Mouse (Mus musculus): Measurements from ENCODE around the gene Fam90a1a. TPM values are rescaled to one million over a fixed set of nuclear protein-coding genes. Genes with fewer than 3 reads are reported as not detected.
"Not testable (repeated sequence)": the region's sequence is repeated elsewhere in the genome, so short reads cannot be mapped to it uniquely, and the experiment has no call there.

Fam90a1a gene
- total RNA-seq (2014; fragmentation: Nextera tagmentation) (not detected in 2 replicates), total RNA-seq (2017) (not detected in 2 replicates)

DNA sequence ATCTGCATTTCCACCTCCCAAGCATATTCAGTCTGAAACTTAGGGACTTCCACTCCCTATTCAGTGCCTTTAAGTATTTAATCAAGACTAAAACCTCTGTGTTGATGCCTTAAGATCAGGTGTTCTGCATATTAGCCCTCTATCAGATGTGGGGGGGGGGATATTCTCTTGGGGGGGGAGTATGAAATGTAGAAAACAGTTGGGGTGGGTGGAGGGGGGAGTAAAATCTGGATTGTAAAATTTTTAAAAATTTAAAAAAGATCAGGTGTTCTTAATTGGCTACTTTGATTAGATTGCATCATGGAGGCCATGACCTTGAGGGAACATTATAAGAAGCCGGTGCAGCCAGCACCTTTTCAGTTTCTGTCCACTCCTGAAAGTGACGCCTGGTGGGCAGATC lies at the start of gene Fam90a1a:
Gene Fam90a1a, plus strand, starts transcription at position 301 of the 400 bp plus-strand sequence.
- no peak for ATAC-seq (replicated peaks; ENCODE audit: low FRiP score, low TSS enrichment, poor library complexity, severe bottlenecking)

DNA sequence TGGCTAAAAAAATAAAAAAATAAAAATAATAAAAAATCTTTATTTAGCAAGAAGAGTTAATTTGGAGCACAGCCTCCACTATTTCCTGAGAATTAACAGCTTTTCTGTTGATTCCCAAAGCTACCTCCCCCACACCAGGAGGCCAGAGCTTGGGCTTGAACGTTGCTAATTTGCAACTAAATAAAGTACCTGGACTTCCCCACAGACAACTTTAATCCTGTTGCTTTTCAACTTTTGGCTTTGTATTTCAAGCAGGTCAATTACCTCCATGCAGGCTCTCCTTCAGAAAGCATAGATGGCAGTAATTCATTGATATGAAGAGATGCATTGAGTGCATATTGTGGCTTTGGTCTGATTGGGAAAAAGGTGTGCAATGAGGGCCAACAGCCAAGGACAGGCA lies 46.6 kb upstream of the Fam90a1a start:
- no peak for ATAC-seq (replicated peaks; ENCODE audit: low FRiP score, low TSS enrichment, poor library complexity, severe bottlenecking)

DNA sequence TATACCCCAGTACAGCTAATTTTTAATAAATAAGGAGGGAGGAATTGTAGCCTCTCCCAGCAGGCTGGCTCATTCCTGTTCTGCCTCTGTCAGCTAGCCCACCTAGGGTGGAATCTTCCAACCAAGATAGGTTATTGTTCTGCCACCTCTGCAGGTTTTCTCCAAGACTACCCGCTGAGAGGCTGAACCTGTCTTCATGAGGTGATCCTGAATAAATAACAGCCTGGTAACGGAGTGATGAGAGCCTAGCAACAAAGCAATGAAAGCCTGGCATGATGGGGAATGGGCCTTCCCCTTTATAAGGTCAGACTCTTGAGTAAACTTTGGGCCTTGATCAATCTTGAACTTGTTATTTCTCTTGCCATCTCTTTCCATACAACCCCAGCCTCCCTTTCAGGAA lies 46.0 kb upstream of the Fam90a1a start:
- no peak for ATAC-seq (replicated peaks; ENCODE audit: low FRiP score, low TSS enrichment, poor library complexity, severe bottlenecking)

DNA sequence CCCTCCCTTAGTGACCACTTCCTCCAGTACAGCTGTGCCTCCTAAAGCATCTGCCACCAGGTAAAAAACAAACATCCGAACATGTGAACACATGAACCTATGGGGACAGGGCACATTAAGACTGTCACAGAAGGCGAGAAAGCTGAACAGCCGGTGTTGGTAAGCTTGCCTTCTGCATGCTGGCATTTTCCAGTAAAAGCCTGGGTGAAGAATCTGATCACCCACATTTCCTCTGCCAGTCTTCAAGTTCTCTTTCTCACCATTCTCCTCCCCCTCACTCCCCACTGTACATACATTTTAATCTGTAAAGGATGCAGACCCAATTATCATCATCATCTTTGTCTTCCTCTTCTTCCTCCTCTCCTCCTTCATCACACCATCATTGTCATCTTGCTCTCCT lies 42.9 kb upstream of the Fam90a1a start:
- no peak for ATAC-seq (replicated peaks; ENCODE audit: low FRiP score, low TSS enrichment, poor library complexity, severe bottlenecking)

DNA sequence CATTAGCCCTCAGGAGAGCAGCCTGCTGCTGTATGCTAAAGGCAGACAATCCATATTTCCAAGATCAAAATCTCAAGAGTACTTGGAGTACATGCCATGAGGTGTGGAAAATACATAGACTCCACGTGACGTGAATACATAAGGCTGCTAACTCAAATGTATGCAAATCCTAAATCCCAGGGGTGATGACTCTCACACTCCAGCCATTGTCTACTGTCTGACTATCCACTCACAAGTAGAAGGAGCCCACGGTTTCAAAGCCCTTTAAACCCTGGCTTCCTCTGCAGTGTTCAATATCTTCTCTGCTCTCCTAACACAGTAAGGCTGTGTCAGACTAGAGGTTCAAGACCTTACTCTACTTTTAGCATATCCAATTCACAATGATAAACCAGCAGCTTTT lies 27.8 kb upstream of the Fam90a1a start:
- not testable (repeated sequence) for ATAC-seq (replicated peaks; ENCODE audit: low FRiP score, low TSS enrichment, poor library complexity, severe bottlenecking)

DNA sequence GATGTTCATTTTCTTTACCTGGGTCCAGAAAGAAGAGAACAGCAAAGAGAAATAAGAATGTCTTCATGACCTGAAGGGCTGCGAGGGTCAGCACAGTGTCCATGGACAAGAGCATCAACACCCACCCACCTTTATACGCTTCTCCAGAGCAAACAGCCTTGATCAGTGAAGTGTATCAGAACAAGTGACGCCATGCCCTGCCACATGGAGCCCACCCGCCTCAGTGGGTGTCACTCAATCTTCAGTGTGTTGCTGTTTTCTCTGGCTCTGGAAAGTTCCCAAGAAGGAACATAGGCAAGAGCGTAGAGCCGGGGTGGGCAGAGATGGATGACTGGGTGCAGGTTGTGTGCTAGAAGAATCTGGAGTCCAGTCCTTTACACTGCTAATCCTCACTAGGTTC lies 25.9 kb upstream of the Fam90a1a start, which contains the start of gene Defb15:
Gene Defb15, minus strand, starts transcription at position 101 of the 400 bp plus-strand sequence.
- ATAC-seq (replicated peaks; ENCODE audit: low FRiP score, low TSS enrichment, poor library complexity, severe bottlenecking) = no peak

DNA sequence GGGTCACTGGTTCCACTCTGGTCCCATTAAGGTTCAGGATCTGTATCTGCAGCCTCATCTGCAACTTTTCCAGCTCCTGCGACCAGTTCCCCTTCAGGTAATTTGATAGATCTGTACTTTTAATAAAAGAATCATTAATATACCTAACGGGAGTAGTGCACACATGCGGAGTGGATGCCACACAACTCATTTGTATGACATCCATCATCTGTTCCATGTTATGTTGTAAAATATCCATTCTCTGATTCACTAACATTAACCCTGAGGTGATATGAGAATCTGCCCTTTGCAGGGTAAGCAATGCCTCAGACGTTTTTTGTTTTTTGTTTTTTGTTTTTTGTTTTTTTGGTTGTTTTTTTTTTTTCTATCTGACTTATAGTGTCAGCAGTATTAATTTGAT lies 20.5 kb upstream of the Fam90a1a start, which contains the start of gene Defb35:
Gene Defb35, plus strand, starts transcription at position 301 of the 400 bp plus-strand sequence.
- ATAC-seq (replicated peaks; ENCODE audit: low FRiP score, low TSS enrichment, poor library complexity, severe bottlenecking) = not testable (repeated sequence)

DNA sequence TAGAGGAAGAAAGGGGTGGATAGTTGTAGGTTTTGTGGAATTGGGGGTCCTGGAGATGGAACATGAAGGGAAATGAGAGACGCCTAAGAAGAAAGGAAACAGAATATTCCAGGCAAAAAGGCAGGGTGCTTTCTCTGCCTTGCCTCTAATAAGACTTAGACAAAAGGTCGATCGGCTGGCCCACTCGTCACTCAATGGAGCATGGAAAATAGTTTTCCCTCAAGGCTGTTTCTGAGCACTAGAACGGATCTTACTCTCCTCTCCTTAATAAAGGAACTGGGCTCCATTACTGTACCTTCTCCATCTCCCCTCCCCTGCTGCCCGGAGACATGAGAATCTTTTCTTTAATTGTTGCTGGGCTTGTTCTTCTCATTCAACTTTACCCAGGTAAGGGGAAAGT lies 12.1 kb upstream of the Fam90a1a start, which contains the start of gene Defb13:
Gene Defb13, plus strand, starts transcription at position 301 of the 400 bp plus-strand sequence.
- no peak for ATAC-seq (replicated peaks; ENCODE audit: low FRiP score, low TSS enrichment, poor library complexity, severe bottlenecking)

DNA sequence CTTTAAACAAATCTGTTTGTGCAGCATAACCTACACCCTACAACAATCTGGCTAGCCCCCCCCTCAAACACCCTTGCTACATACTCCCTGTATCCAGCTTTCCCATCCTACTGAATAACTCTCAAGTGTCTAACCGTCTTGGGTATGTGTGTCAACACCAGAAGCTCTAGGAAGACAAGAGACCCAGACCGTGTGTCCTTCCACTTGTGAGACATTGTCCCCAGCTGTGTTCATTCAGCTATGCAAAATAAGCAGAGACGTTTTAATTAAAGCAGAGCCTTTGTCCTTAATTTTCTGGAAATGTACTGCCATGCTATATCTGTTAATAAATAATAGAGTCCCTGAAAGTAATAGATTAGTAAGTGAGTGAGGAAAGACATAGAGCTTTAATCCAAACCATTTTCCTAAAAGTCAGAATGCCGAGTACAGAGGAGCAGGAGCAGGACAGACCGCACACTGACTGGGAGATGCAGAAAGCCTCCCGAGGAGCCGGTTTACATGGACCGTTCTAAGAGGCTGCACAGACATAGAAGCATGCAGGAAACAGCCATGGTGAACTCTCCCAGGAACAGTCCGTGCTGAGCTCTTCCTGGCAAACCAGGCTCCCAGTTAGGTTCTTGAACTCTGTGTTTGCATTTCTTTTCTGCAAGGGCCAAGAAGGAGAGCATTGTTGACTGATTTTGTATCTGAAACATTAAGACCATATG lies 11.1 kb upstream of the Fam90a1a start:
- ATAC-seq (replicated peaks; ENCODE audit: low FRiP score, low TSS enrichment, poor library complexity, severe bottlenecking) = no peak

DNA sequence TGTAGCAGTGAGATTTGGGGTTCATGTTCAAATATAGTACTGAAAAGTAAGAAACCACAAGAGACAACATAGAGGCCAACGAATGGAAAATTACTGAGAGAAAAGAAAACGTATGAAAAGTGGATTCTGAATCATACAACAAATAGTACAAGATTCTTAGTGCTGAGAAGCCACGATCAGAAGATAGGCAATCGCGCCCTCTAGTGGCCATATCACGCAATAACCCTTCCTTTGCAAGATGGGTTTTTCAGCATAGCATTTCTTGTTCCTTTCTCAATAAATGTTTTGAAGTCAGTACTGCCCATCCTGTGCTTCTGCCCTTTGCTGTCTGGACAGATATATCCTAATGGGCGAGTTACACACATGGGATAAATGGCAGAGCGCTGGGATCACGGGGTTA lies 3.2 kb upstream of the Fam90a1a start:
- peak; percentile 61; the same call in 1 of the 2 replicates for ATAC-seq (replicated peaks; ENCODE audit: low FRiP score, low TSS enrichment, poor library complexity, severe bottlenecking)

DNA sequence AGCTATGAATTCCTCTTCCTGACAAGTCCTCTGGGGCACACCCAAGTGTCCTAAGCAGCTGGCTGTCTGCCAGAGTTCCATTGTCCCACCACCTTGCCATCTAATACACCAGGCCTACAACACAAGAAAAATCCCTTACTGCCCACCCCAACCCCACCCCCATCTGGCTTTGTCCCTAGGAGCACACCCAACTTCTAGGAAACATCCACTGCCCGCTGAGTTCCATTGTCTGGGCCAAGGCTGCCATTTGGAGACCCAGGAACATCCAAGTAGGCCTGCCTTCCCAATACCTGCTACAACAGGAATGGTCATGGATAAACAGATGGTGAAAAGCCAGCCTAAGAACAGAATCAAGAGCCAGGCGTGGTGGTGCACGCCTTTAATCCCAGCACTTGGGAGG lies 2.2 kb upstream of the Fam90a1a start:
- ATAC-seq (replicated peaks; ENCODE audit: low FRiP score, low TSS enrichment, poor library complexity, severe bottlenecking) = no peak

DNA sequence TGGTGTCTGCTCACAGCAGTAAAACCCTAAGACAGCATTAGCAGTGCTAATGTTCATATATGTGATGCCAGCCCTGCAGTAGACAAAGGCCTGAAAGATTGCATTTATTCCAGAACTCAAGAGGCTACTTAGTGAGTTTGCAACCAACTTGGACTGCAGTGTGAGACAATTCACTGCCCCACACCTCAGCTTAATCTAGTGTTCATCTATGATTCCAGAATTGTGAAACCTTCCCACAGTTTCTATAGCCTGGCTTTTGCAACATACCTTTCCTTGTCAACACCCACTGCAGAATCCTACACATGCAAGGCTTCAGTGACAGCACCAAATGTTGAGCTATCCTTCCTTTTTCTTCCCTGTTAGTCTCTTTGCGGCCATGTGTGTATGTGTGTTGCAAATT lies 8.1 kb downstream of the Fam90a1a start:
- no peak for ATAC-seq (replicated peaks; ENCODE audit: low FRiP score, low TSS enrichment, poor library complexity, severe bottlenecking)

DNA sequence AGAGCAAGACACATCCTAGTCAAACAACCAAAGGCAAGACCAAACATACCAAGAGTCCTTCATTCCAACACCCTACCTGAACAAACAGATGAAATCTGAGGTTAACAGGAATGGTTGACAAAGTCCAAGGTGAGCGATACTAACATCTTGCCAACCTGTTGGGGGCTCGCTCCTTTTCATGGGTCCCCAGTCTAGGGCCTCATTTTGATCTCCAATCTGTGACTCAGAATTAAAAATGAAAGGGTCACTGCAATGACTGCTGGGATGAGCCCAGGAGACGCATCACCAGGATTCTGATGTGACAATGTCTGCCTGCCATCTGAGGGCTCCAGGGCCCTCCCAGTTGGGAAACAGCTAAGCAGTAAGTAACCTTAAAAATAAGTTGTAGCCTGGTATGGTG lies 11.0 kb downstream of the Fam90a1a start, which contains the start of gene Ccdc70:
Gene Ccdc70, plus strand, starts transcription at position 301 of the 400 bp plus-strand sequence.
- ATAC-seq (replicated peaks; ENCODE audit: low FRiP score, low TSS enrichment, poor library complexity, severe bottlenecking) = no peak

DNA sequence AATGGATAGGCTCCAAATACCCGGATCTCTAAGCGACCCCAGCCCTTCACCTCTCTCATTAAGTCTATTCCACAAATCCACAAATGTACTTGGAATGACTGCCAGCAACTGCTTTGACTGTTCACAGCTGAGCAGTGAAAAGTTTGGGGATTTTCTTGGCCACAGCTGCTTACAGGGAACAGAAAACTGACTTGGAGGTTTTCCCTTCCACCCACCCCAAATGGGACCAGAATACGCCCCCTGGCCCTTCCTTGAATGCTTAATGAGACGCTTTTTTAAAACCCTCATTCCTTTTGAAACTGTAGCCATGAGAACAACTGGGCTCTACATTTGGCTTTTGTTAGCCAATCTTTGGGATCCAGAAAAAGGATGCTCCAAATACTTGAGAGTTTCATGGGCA lies 19.7 kb downstream of the Fam90a1a start:
- ATAC-seq (replicated peaks; ENCODE audit: low FRiP score, low TSS enrichment, poor library complexity, severe bottlenecking) = no peak

DNA sequence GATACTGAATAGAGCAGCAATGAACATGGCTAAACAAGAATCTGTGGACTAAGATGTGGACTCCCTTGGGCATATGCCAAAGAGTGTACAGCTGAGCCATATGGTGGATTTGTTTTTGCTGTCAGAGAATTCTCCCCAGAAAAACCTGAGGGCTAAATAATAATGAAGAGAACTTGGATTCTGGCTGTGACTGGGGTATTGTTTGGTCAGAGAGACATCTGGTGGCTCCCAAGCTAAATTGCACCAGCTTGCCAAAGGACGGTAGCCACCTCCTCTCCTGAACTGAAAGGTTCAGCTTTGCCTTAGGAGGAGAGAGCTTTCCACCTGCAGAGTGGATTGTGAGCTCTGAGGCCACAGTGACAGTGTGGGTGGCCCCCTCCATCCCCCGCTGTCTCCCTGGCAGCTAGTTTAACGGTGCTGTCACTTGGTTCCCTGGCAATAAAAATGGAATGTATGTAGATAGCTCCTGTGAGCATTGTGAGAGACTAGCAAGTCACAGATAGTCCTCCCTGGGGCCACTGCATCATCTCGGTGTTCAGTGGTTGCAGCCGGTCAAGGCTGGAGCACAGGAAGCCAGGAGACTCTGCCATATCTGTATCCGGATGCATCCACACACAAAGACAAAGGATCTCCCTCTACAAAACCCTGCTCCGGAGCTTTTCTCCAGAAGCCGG lies 23.3 kb downstream of the Fam90a1a start:
- ATAC-seq (replicated peaks; ENCODE audit: low FRiP score, low TSS enrichment, poor library complexity, severe bottlenecking) = no peak

DNA sequence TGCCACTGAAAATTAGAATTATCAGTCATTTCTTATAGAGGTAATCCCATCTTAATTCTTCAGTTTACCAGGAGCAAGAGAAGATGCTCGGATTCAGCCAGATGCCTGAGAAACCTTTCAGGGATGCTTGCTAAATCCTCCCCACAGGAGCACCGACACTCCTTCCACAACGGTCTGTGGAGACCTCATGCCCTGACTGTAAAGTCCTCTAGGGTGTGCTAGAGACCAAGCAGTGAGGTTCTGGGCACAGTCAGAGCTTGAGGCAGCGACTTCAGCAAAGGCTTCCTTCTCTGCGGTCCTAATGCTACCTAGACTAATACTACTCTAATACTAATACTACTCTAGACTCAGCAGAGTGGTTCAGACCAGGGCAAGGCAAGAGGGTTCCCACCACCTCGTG lies 33.7 kb downstream of the Fam90a1a start:
- ATAC-seq (replicated peaks; ENCODE audit: low FRiP score, low TSS enrichment, poor library complexity, severe bottlenecking) = peak; percentile 83

DNA sequence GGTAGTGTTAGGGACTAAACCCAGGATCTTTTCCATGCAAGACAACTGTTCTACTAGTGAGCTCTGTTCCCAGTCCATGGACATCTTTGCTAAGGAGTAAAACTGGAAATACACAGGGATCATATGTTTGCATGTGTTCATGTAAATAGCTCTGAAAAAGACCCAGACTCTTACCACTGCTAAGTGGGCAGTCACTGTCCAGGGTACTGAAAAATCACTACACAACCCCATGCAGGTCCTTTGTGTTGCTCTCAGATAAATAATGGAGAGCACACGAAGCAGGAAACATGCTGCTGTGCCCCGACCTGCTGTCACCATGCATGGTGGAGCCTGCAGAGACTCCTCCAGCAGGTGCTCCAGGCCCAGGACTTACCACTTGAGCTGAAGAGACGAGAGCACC lies 36.7 kb downstream of the Fam90a1a start:
- no peak for ATAC-seq (replicated peaks; ENCODE audit: low FRiP score, low TSS enrichment, poor library complexity, severe bottlenecking)

DNA sequence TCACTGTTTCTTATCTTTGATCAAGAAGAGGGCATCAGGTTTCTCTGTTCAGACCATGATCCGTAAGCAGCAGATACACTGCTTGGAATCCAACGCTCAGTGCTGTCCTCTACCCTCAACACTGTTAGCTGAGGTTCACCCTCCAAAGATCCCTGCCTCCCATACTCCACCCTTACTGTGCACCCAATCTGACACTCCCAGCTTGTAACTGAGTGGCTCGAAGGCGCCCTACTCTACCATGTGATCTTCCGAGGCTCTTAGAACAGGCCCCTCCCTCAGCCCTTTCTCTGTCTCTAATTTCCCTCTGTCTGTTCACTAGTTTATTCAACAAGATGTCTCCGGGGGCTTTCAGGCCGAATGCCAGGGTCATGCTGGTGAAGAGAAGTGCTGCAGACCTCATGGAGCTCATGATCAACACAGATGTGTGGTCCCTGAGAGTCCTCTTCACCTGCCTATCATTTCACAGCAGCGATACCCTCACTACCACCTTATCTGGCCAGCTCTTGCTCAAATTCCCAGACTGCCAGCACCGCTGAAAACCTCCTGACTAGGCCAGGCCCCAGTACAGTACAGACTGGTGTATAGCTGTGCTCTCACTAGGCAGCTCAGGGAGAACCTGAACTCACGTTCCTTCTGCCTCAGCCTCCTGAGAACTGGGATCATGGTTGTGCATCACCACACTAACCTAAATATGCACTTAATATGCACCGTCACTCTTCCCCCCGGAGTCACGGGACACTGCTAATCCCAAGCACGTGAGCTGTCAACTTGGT lies 46.4 kb downstream of the Fam90a1a start:
- peak; percentile 48; the same call in 1 of the 2 replicates for ATAC-seq (replicated peaks; ENCODE audit: low FRiP score, low TSS enrichment, poor library complexity, severe bottlenecking)

DNA sequence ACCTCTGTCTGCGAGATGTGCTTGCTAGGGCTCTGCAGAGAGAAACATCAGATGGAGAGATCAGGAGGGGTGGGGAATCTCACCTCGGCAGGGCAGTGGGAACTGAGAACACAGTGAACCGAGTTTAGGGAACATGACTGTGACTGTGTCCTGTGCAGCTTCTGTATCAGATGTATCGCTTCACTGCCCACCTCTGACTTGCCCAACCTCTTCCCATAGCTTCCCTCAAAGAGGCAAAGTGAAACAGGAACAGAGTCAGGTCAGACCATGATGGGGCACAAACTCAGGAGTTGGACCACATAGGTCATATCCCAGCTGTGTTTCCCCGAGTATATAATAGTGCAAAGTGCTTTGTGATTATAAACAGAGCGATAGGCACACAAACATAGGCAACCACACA lies 47.9 kb downstream of the Fam90a1a start:
- no peak for ATAC-seq (replicated peaks; ENCODE audit: low FRiP score, low TSS enrichment, poor library complexity, severe bottlenecking)

DNA sequence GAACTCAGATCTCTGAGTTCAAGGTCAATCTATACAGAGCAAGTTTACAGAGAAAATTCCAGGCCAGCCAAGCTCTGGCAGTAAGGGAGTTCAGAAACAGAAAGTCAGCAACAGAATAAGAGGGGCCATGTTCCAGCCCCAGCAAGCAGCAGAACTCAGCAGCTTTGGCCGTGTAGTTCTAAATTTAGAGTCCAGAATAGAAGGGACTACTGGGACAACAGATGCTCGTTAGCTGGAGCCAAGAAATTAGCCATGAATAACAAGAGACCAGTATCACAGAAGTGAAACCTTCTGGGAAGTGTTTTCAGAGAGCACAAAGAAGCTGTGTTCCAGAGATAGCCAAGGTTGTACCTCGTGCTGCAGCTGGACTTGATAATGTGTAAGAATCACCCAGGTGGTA lies 50.9 kb downstream of the Fam90a1a start:
- no peak for ATAC-seq (replicated peaks; ENCODE audit: low FRiP score, low TSS enrichment, poor library complexity, severe bottlenecking)

Measured in megakaryocyte-erythroid progenitor cell, adult 5-6 weeks (primary cell).